Mouse (Mus musculus): ENCODE measurements at regions not wholly inside any gene's neighbourhood (a gene's known extent, or its start where the extent isn't known, plus 50 kb on each side); places are given as distances from the start of the nearest gene placed in this dataset.

GRCm38 (mm10) chr13:30484527-30485185 lies 60.5 kb downstream of the Uqcrfs1 start:
- no peaks in the 10 kb centered on the region for H3K4me1 ChIP-seq (ENCODE audit: control insufficient read depth, insufficient read depth, low read length)
- H3K9me3 ChIP-seq (ENCODE audit: control insufficient read depth, low read depth, low read length), result no peaks in the 10 kb centered on the region
- H3K27ac ChIP-seq (ENCODE audit: low read length), result peak overlapping the region; percentile 44; the same call in 1 of the 2 replicates
- 39% methylated on average over 13 of the region's 13 CpGs for WGBS
- no peaks in the 10 kb centered on the region for H3K27me3 ChIP-seq (ENCODE audit: control insufficient read depth, insufficient read depth, low read length)
- no peak overlapping the region for H3K4me2 ChIP-seq (replicated peaks; ENCODE audit: low read depth, low read length)
- H3K36me3 ChIP-seq (ENCODE audit: control insufficient read depth, insufficient read depth, low read length), result no peaks in the 10 kb centered on the region
- H3K4me3 ChIP-seq (ENCODE audit: low read depth, low read length), result no peak overlapping the region
- no peak overlapping the region for H3K9ac ChIP-seq (replicated peaks; ENCODE audit: low read depth, low read length)
- no peak for ATAC-seq (ENCODE audit: insufficient number of reproducible peaks, insufficient read depth, low FRiP score, low read depth)

- Histone ChIP-seq H3K36me3 (ENCODE audit: control insufficient read depth, insufficient read depth, low read length) (no peaks in the 10 kb centered on the region), H3K9ac (replicated peaks; ENCODE audit: low read depth, low read length) (no peak overlapping the region), H3K9me3 (ENCODE audit: control insufficient read depth, low read depth, low read length) (no peaks in the 10 kb centered on the region), H3K27me3 (ENCODE audit: control insufficient read depth, insufficient read depth, low read length) (no peaks in the 10 kb centered on the region), H3K4me2 (replicated peaks; ENCODE audit: low read depth, low read length) (no peak overlapping the region), H3K4me3 (ENCODE audit: low read depth, low read length) (no peak overlapping the region), H3K27ac (ENCODE audit: low read length) (no peak overlapping the region), H3K4me1 (ENCODE audit: control insufficient read depth, insufficient read depth, low read length) (no peaks in the 10 kb centered on the region)
- WGBS, result 29% methylated on average over 6 of the region's 6 CpGs
- no peak for ATAC-seq (ENCODE audit: insufficient number of reproducible peaks, insufficient read depth, low FRiP score, low read depth)
Measured at GRCm38 (mm10) chr13:30479128-30479666, 66.0 kb downstream of the Uqcrfs1 start.

- Histone ChIP-seq H3K4me1 (ENCODE audit: control insufficient read depth, insufficient read depth, low read length) (no peaks in the 10 kb centered on the region), H3K9me3 (ENCODE audit: control insufficient read depth, low read depth, low read length) (no peaks in the 10 kb centered on the region), H3K9ac (replicated peaks; ENCODE audit: low read depth, low read length) (no peak overlapping the region), H3K36me3 (ENCODE audit: control insufficient read depth, insufficient read depth, low read length) (no peaks in the 10 kb centered on the region), H3K4me2 (replicated peaks; ENCODE audit: low read depth, low read length) (no peak overlapping the region), H3K27ac (ENCODE audit: low read length) (no peak overlapping the region), H3K27me3 (ENCODE audit: control insufficient read depth, insufficient read depth, low read length) (no peaks in the 10 kb centered on the region), H3K4me3 (ENCODE audit: low read depth, low read length) (no peak overlapping the region)
- ATAC-seq (ENCODE audit: insufficient number of reproducible peaks, insufficient read depth, low FRiP score, low read depth), result no peak
- WGBS, result 45% methylated on average over 2 of the region's 2 CpGs
Measured at GRCm38 (mm10) chr13:30478556-30478955, 66.6 kb downstream of the Uqcrfs1 start.

- 56% methylated on average over 5 of the region's 5 CpGs for WGBS
- Histone ChIP-seq H3K4me1 (ENCODE audit: control insufficient read depth, insufficient read depth, low read length) (no peaks in the 10 kb centered on the region), H3K9me3 (ENCODE audit: control insufficient read depth, low read depth, low read length) (no peaks in the 10 kb centered on the region), H3K4me2 (replicated peaks; ENCODE audit: low read depth, low read length) (no peak overlapping the region), H3K4me3 (ENCODE audit: low read depth, low read length) (no peak overlapping the region), H3K27ac (ENCODE audit: low read length) (no peak overlapping the region), H3K36me3 (ENCODE audit: control insufficient read depth, insufficient read depth, low read length) (no peaks in the 10 kb centered on the region), H3K9ac (replicated peaks; ENCODE audit: low read depth, low read length) (no peak overlapping the region), H3K27me3 (ENCODE audit: control insufficient read depth, insufficient read depth, low read length) (no peaks in the 10 kb centered on the region)
- no peak for ATAC-seq (ENCODE audit: insufficient number of reproducible peaks, insufficient read depth, low FRiP score, low read depth)
Measured at GRCm38 (mm10) chr13:30471300-30471699, 73.9 kb downstream of the Uqcrfs1 start.

- no peak overlapping the region for H3K27ac ChIP-seq (ENCODE audit: low read length)
- H3K9ac ChIP-seq (replicated peaks; ENCODE audit: low read depth, low read length), result no peak overlapping the region
- no peaks in the 10 kb centered on the region for H3K4me1 ChIP-seq (ENCODE audit: control insufficient read depth, insufficient read depth, low read length)
- H3K36me3 ChIP-seq (ENCODE audit: control insufficient read depth, insufficient read depth, low read length), result no peaks in the 10 kb centered on the region
- no peaks in the 10 kb centered on the region for H3K9me3 ChIP-seq (ENCODE audit: control insufficient read depth, low read depth, low read length)
- ATAC-seq (ENCODE audit: insufficient number of reproducible peaks, insufficient read depth, low FRiP score, low read depth), result no peak
- 53% methylated on average over 1 of the region's 1 CpGs for WGBS
- H3K4me2 ChIP-seq (replicated peaks; ENCODE audit: low read depth, low read length), result no peak overlapping the region
- no peak overlapping the region for H3K4me3 ChIP-seq (ENCODE audit: low read depth, low read length)
- H3K27me3 ChIP-seq (ENCODE audit: control insufficient read depth, insufficient read depth, low read length), result no peaks in the 10 kb centered on the region
Measured at GRCm38 (mm10) chr13:30467104-30467503, 78.1 kb downstream of the Uqcrfs1 start.

- Histone ChIP-seq H3K4me3 (ENCODE audit: low read depth, low read length) (no peak overlapping the region), H3K36me3 (ENCODE audit: control insufficient read depth, insufficient read depth, low read length) (no peaks in the 10 kb centered on the region), H3K27me3 (ENCODE audit: control insufficient read depth, insufficient read depth, low read length) (no peaks in the 10 kb centered on the region), H3K9me3 (ENCODE audit: control insufficient read depth, low read depth, low read length) (no peaks in the 10 kb centered on the region), H3K9ac (replicated peaks; ENCODE audit: low read depth, low read length) (no peak overlapping the region), H3K27ac (ENCODE audit: low read length) (no peak overlapping the region), H3K4me1 (ENCODE audit: control insufficient read depth, insufficient read depth, low read length) (no peaks in the 10 kb centered on the region), H3K4me2 (replicated peaks; ENCODE audit: low read depth, low read length) (no peak overlapping the region)
- no peak for ATAC-seq (ENCODE audit: insufficient number of reproducible peaks, insufficient read depth, low FRiP score, low read depth)
- 47% methylated on average over 5 of the region's 5 CpGs for WGBS
Measured at GRCm38 (mm10) chr13:30465439-30465838, 79.7 kb downstream of the Uqcrfs1 start.

GRCm38 (mm10) chr13:30455278-30455681 lies 89.9 kb downstream of the Uqcrfs1 start:
- no peaks in the 10 kb centered on the region for H3K4me1 ChIP-seq (ENCODE audit: control insufficient read depth, insufficient read depth, low read length)
- H3K4me2 ChIP-seq (replicated peaks; ENCODE audit: low read depth, low read length), result no peak overlapping the region
- no peak for ATAC-seq (ENCODE audit: insufficient number of reproducible peaks, insufficient read depth, low FRiP score, low read depth)
- H3K9ac ChIP-seq (replicated peaks; ENCODE audit: low read depth, low read length), result no peak overlapping the region
- no peaks in the 10 kb centered on the region for H3K9me3 ChIP-seq (ENCODE audit: control insufficient read depth, low read depth, low read length)
- 66% methylated on average over 8 of the region's 8 CpGs for WGBS
- H3K4me3 ChIP-seq (ENCODE audit: low read depth, low read length), result no peak overlapping the region
- H3K27ac ChIP-seq (ENCODE audit: low read length), result no peak overlapping the region
- no peaks in the 10 kb centered on the region for H3K36me3 ChIP-seq (ENCODE audit: control insufficient read depth, insufficient read depth, low read length)
- H3K27me3 ChIP-seq (ENCODE audit: control insufficient read depth, insufficient read depth, low read length), result no peaks in the 10 kb centered on the region

GRCm38 (mm10) chr13:30452126-30452525 lies 93.0 kb downstream of the Uqcrfs1 start:
- H3K4me1 ChIP-seq (ENCODE audit: control insufficient read depth, insufficient read depth, low read length), result no peaks in the 10 kb centered on the region
- no peaks in the 10 kb centered on the region for H3K27me3 ChIP-seq (ENCODE audit: control insufficient read depth, insufficient read depth, low read length)
- no peaks in the 10 kb centered on the region for H3K36me3 ChIP-seq (ENCODE audit: control insufficient read depth, insufficient read depth, low read length)
- H3K27ac ChIP-seq (ENCODE audit: low read length), result no peak overlapping the region
- 54% methylated on average over 2 of the region's 2 CpGs for WGBS
- no peak for ATAC-seq (ENCODE audit: insufficient number of reproducible peaks, insufficient read depth, low FRiP score, low read depth)
- no peaks in the 10 kb centered on the region for H3K9me3 ChIP-seq (ENCODE audit: control insufficient read depth, low read depth, low read length)
- no peak overlapping the region for H3K4me3 ChIP-seq (ENCODE audit: low read depth, low read length)
- H3K4me2 ChIP-seq (replicated peaks; ENCODE audit: low read depth, low read length), result no peak overlapping the region
- no peak overlapping the region for H3K9ac ChIP-seq (replicated peaks; ENCODE audit: low read depth, low read length)

- H3K36me3 ChIP-seq (ENCODE audit: control insufficient read depth, insufficient read depth, low read length), result no peaks in the 10 kb centered on the region
- no peak overlapping the region for H3K4me3 ChIP-seq (ENCODE audit: low read depth, low read length)
- no peak for ATAC-seq (ENCODE audit: insufficient number of reproducible peaks, insufficient read depth, low FRiP score, low read depth)
- no peak overlapping the region for H3K9ac ChIP-seq (replicated peaks; ENCODE audit: low read depth, low read length)
- H3K27ac ChIP-seq (ENCODE audit: low read length), result no peak overlapping the region
- no peak overlapping the region for H3K4me2 ChIP-seq (replicated peaks; ENCODE audit: low read depth, low read length)
- 36% methylated on average over 4 of the region's 4 CpGs for WGBS
- no peaks in the 10 kb centered on the region for H3K27me3 ChIP-seq (ENCODE audit: control insufficient read depth, insufficient read depth, low read length)
- no peaks in the 10 kb centered on the region for H3K4me1 ChIP-seq (ENCODE audit: control insufficient read depth, insufficient read depth, low read length)
- no peaks in the 10 kb centered on the region for H3K9me3 ChIP-seq (ENCODE audit: control insufficient read depth, low read depth, low read length)
Measured at GRCm38 (mm10) chr13:30448895-30449294, 96.3 kb downstream of the Uqcrfs1 start.

All from stomach, embryonic 14.5 days (tissue).